Mouse (Mus musculus): ENCODE results near the gene Pknox1. TPM values are rescaled to one million over a fixed set of nuclear protein-coding genes. Genes with fewer than 3 reads are reported as not detected.
A peak's percentile ranks its signal among the peaks of the same experiment; 100 is the strongest.
"Not testable (repeated sequence)": the region's sequence is repeated elsewhere in the genome, so short reads cannot be mapped to it uniquely, and the experiment has no call there.

Pknox1 gene
- total RNA-seq, 2 experiments from 2014 or later: 15.3 to 18.9 TPM

DNA sequence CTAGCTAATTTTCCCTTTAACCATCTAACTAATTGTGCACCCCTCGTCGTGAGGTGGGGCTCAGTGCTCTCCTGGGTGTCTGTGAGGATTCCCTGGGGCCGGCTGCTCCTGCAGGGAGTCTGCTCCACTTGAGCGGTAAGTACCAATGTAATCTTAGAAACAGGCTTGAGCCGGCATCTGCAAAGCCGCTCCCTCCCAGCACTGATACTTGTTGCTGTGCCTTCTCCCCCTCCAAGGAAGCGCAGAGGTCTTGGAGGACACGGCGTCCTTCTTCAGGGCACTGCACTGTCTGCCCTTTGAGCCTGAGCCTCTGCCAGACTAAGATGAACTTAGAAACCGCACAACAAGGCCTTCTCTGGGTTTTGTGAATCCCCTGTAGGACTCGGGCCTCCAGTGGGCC is 26.3 kb downstream of the Pknox1 start:
- DNase-seq (ENCODE audit: low spot score in 2 of 2): no peak

DNA sequence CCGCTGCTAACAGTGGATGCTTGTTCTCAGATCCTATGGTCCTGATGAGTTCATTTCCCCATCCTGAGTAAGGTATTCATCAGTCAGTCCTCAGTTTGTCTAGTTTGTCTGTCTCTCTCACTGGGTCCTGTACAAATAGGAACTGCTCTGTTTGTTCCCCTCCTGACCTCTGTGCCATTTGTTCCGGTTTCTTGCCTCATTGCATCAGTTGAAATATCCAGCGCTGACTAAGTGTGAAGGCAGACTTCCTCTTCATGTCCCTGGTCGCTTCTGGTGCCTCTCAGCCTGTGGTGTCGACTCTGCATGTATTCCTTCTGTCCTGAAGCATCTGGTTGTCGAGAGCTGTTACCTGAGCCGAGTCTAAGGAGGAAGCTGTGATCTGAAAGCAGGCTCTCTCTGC is 30.1 kb downstream of the Pknox1 start:
- no peak for DNase-seq (ENCODE audit: low spot score in 2 of 2)

DNA sequence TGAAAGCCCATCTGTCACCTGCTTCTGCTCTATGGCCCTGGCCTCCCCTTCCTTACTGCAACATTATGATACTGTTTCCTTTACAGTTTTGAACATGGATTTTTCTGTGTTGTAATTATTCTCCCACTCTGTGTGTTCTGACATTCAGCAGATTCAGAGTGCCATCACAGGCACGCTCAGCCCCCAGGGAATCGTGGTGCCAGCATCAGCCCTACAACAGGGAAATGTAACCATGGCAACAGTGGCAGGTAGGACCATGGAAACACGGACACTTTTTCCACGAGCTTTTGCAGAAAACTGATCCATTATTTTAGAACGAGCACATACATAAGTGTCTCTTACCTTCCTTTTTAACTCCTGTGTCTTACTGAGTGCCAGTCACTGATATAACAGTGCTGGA is 30.5 kb downstream of the Pknox1 start:
- peak in 1 of 2 experiments; percentile 54 for DNase-seq (ENCODE audit: low spot score in 2 of 2)

DNA sequence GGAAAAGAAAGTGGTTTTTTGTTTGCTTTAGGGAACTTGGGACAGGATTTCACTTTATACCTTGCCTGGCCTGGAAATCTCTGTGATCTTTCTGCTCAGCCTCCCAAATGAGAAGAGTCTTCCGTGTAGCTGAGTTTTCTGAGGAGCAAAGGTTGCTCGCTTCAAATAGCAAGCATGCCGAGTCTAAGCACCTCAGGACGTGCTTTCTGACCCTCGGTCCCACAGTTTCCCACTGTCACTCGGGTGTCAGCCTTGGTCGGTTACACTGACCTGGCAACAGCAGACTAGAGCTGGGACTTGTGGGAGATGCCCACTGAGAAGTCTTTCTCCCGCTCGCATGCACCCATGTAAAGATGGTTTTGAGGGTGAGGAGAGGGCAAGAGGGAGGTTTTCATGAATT is 33.4 kb downstream of the Pknox1 start:
- DNase-seq (ENCODE audit: low spot score in 2 of 2): no peak

DNA sequence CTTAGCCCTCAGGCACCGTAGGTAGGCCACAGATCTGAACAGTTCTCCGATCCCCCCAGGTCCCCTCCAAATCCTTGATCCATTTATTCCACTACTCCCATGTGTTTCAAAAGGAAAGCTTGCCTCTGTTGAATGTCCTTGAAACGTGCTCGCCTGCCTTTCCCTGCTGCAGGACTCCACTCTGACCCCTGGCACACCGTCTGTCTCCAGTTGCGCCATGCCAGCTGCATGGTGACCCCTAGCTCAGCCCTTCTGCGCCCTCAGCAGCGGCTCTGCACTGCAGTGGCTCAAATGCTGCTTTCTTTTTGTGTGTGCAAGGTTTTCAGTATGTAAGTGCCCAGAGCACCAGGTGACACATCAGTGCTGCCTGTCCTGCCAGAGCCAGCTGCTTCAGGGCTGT is 34.1 kb downstream of the Pknox1 start:
- DNase-seq (ENCODE audit: low spot score in 2 of 2): no peak

DNA sequence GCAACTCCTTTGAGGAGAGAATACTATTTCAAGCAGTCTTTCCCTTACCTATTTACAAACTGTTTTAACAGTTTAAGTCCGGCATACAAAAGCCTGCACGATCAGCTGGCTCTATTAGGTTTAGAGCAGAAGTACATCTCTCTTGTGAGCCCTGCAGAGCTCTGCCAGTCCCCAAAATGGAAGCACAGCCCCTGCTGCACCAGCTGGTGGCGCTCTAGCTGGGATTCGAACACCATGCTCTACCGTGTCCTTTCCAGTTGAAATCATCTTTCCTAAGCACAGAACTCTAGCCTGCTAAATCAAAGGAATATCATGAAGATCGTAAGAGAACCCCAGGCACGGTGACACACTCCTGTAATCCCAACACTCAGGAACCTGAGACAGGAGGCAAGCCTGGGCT is 41.9 kb downstream of the Pknox1 start:
- no peak for DNase-seq (ENCODE audit: low spot score in 2 of 2)

- no peak for DNase-seq (ENCODE audit: low spot score in 2 of 2)
Measured at GRCm38 (mm10) chr17:31607256-31607951, 42.9 kb downstream of the Pknox1 start.

GRCm38 (mm10) chr17:31609173-31609572 is 44.6 kb downstream of the Pknox1 start:
- not testable (repeated sequence) for DNase-seq (ENCODE audit: low spot score in 2 of 2)

- no peak for DNase-seq (ENCODE audit: low spot score in 2 of 2)
Measured at GRCm38 (mm10) chr17:31609895-31610294, 45.4 kb downstream of the Pknox1 start.

DNA sequence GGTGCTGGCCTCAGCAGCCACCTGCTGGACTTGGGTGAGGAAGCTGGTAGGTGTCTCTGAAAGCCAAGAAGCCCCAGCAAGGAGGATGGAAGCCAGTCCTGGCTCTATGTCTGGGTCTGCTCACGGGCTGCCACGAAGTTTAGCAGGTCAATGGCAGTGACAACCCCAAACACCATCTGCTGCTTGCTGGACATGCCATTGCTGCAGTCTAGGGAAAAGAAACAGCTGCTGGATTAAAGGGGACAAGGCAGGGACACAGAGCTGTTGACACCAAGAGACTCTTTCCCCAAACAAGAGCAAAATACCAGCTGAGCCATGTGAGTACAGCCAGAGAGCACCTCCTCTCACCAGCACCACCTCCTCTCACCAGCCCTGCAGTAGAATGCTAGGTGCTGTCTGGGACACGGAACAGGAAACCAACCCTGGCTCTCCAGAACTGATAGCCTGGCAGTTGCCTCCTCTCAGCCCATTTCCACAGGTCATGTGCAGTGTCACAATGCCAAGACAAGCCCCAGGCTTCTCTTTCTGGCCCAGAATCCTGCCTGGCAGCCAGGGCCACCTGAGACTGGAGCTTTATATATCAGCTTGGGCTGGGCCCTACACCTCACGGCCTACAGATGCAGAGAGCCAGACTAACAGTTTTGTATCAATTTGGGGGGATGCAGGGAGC is 48.7 kb downstream of the Pknox1 start:
- no peak for DNase-seq (ENCODE audit: low spot score in 2 of 2)

DNA sequence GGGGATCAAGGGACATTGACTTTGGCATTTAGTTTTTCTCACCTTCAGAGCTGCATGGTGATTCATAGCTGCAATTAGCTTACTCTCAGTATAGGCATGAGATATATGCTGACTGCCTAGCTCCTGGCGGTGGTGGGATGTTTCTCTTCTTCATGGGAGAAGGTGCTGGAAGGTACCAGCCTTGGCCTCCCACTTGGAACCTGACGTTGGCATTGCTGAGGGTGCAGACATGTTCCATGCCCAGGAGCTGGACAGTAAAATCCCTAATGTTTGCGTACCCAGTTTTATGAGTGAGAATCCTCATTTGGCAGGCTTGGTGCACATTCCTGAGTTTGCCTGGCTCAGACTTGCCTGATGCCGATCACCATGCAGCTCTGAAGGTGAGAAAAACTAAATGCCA is 58.6 kb downstream of the Pknox1 start:
- DNase-seq (ENCODE audit: low spot score in 2 of 2): no peak

DNA sequence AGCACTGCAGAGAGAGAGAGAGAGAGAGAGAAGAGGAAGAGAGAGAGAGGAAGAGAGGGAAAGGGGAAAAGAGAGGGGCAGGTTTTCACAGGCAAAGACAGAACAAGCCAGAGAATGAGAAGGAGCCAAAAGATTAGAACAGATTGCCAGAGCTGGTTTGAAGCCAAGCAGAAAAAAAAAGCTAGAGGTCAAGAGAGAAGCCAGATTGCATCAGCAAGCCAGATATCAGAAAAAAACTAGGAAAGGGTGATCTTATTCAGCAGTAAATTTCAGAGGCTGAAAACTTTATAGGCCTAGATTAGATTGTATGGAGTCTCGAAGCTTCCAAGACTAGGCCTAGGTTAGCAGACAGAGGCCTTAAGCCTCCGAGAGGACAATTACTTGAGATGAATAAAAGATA is 63.4 kb downstream of the Pknox1 start:
- no peak for DNase-seq (ENCODE audit: low spot score in 2 of 2)

- DNase-seq (ENCODE audit: low spot score in 2 of 2): no peak
Measured at GRCm38 (mm10) chr17:31631081-31631800, 66.7 kb downstream of the Pknox1 start.

- no peak for DNase-seq (ENCODE audit: low spot score in 2 of 2)
Measured at GRCm38 (mm10) chr17:31633007-31633406, 68.5 kb downstream of the Pknox1 start.

GRCm38 (mm10) chr17:31634896-31635295 is 70.4 kb downstream of the Pknox1 start:
- DNase-seq (ENCODE audit: low spot score in 2 of 2): no peak

DNA sequence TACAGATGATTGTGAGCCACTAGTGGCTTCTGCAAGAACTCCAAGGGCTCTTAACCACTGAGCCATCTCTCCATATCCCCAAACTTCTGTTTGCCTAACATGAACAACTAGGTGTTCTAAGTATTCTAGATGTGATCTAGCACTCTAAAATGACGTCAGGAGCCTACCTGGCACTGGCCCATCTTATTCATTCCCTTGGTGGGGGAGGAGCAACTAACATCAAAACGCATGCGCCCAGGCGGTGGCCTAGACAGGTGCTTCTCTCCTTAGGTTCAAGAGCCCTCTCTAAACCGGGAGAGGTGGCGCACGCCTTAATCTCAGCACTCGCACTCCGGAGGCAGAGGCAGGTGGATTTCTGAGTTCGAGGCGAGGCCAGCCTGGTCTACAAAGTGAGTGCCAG is 71.2 kb downstream of the Pknox1 start:
- DNase-seq (ENCODE audit: low spot score in 2 of 2): no peak

- DNase-seq (ENCODE audit: low spot score in 2 of 2): no peak
Measured at GRCm38 (mm10) chr17:31636277-31636941, 71.9 kb downstream of the Pknox1 start.

- peak; percentile 65 to 79 for DNase-seq (ENCODE audit: low spot score in 2 of 2)
Measured at GRCm38 (mm10) chr17:31636942-31637811, 72.6 kb downstream of the Pknox1 start, which contains the start of gene Cbs. Gene Cbs (minus strand): TSS chr17:31637238.

DNA sequence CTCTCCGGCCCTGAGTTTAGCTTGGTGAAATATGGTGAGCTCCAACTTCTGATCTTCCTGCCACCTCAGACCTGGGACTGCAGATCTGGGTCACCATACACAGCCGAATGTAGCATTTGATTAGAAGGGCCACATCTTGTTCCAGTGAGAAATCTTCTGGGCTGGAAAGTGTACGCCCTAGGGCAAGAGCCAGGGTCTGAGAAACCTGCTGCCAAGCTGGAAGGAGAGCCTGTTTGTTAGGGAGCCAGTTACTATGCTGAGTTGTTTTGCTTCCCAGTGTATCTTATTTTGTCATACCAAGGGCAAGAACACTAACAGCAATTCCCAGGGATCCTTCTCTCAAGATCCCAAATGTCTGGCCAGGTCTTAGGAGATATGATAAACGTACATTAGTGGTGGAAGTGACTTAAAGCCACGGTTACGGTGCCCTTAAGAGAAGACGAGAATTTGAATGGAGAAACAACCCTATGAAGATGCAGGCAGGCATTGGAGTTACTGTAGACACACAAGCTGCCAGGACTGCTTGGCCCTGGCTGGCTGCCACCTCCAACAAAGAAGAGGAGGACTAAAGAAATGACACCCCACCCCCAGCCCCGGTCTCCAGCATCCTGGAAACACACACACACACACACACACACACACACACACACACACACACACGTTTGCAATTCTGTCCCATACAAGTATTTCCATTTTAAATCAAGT is 73.5 kb downstream of the Pknox1 start:
- peak; percentile 60 to 81 for DNase-seq (ENCODE audit: low spot score in 2 of 2)

DNA sequence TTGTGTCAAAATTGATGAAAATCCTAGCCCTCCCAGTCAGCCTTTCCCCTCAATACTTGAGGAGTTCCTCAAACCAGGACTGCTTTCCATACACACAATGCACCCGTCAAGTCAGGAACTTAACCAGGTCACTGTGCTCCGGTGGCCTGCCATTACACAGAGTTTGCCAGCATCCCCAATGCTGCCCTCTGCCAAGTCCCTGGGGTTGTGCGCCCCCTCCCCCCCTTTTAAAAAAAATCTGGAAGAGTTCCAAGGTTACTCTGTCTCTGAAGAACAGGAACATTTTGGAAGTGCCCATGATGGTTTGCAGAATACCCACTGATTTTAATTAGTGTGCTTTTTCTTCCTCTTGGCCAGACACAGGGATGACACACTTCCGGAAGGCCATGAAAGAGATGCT is 75.1 kb downstream of the Pknox1 start:
- DNase-seq (ENCODE audit: low spot score in 2 of 2): peak in 1 of 2 experiments; percentile 54

Data from layer of hippocampus, postnatal 14 days (tissue).